Mouse (Mus musculus): Measurements from ENCODE around the gene Serinc3.

- TF ChIP-seq CTCF (IDR thresholded peaks at IDR 0.05; ENCODE audit: insufficient read depth, low read length) (no peak), POLR2A (IDR thresholded peaks at IDR 0.05; ENCODE audit: borderline replicate concordance, extremely low read depth, low read depth, low read length) (no peak)
Observed at GRCm38 (mm10) chr2:163682344-163682743, 37.4 kb upstream of the Serinc3 start.
